Mouse (Mus musculus): ENCODE measurements at regions not wholly inside any gene's neighbourhood (a gene's known extent, or its start where the extent isn't known, plus 50 kb on each side); places are given as distances from the start of the nearest gene placed in this dataset.
A peak's percentile ranks its signal among the peaks of the same experiment; 100 is the strongest.

DNA sequence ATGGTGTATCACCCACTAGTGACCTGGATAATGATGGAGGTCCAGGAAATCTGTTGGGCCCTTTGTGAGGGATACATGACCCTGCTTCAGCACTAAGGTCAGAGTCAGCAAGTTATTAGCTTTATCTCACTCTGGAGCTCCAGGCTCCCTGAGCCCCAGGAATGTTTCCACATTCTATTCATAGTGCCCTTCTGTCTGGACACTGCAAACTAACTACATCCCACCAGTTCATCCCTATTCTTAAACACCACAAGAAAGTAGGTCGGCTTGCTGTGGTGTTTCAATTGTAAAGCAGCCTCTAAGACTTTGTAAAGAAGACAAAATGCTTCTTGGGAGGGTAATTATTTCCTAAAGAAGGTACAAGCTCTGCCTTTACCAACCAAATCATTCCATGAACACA lies 138.2 kb upstream of the Rims1 start:
- Histone ChIP-seq H3K9ac (ENCODE audit: low read length) (no peak overlapping the region), H3K27me3 (ENCODE audit: control insufficient read depth, insufficient read depth, low read depth, low read length) (no peaks in the 10 kb centered on the region), H3K27ac (ENCODE audit: low read length) (no peak overlapping the region), H3K4me2 (ENCODE audit: low read depth, low read length) (no peak overlapping the region), H3K9me3 (ENCODE audit: control insufficient read depth, low read length) (no peaks in the 10 kb centered on the region), H3K4me1 (replicated peaks; ENCODE audit: control insufficient read depth, insufficient read depth, low read length) (no peaks in the 10 kb centered on the region), H3K4me3 (ENCODE audit: low read length) (no peak overlapping the region), H3K36me3 (ENCODE audit: control insufficient read depth, insufficient read depth, low read length) (no peaks in the 10 kb centered on the region)
- WGBS: 55% methylated on average over 1 of the region's 1 CpGs
- ATAC-seq (ENCODE audit: low read depth): no peak

DNA sequence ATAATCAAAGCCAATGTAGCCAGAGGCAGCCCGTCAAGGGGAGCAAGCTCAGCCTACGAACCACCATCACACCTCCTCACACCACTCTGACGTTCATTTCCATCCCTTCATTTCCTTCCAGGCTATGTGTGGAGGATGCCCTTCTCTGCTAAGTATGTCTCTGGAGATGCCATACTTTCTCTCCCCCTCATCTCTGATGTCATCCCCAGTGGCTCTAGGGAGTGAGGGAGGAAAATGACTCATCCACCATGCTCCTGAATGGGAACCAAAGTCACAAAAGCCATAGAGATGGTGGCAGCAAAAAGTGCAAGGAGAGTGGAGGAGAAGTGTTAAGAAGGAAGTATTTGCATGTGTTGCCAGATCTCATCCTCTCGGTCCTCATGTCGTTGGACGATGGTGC lies 134.0 kb upstream of the Rims1 start:
- Histone ChIP-seq H3K27me3 (ENCODE audit: control insufficient read depth, insufficient read depth, low read depth, low read length) (no peaks in the 10 kb centered on the region), H3K27ac (ENCODE audit: low read length) (no peak overlapping the region), H3K9ac (ENCODE audit: low read length) (no peak overlapping the region), H3K9me3 (ENCODE audit: control insufficient read depth, low read length) (no peaks in the 10 kb centered on the region), H3K4me2 (ENCODE audit: low read depth, low read length) (no peak overlapping the region), H3K4me3 (ENCODE audit: low read length) (no peak overlapping the region), H3K4me1 (replicated peaks; ENCODE audit: control insufficient read depth, insufficient read depth, low read length) (no peaks in the 10 kb centered on the region), H3K36me3 (ENCODE audit: control insufficient read depth, insufficient read depth, low read length) (no peaks in the 10 kb centered on the region)
- ATAC-seq (ENCODE audit: low read depth): no peak
- 84% methylated on average over 6 of the region's 6 CpGs for whole genome bisulfite sequencing

DNA sequence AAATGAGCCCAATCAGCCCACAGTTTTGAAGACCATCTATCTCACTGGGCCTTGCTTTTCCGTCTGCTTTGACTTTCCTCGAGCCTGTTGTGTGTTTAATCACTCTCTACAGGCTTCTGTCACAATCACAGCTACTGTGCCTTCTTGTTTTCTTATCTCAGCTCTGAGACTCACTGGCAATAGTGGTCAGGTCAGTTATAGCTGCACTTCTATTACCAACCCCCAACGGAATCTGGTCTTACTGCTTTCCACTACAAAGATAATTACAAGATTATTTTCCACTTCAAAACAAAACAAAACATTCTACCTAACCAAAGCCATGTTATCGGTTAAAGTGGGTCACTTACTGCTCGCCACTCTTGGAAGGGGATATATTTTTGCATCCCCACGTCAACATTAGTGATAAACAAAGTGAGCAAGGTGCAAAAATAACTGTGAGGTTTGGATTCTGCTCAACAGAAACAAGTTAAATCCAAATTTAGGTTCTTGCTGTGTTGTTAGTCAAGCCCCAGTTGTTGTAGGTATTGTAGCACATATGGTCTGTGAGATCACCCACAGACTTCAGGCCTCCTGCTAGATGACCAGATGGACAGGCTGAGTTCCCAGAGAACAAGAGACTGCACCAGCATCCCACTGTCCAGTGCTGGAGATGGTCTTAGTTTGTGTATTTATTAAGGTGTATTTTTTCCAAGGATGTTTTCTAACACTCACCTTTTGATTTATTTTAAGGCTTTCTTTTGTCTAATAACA lies 125.5 kb upstream of the Rims1 start:
- 53% methylated on average over 6 of the region's 6 CpGs for WGBS
- Histone ChIP-seq H3K4me3 (ENCODE audit: low read length) (no peak overlapping the region), H3K36me3 (ENCODE audit: control insufficient read depth, insufficient read depth, low read length) (no peaks in the 10 kb centered on the region), H3K4me1 (replicated peaks; ENCODE audit: control insufficient read depth, insufficient read depth, low read length) (no peaks in the 10 kb centered on the region), H3K9me3 (ENCODE audit: control insufficient read depth, low read length) (no peaks in the 10 kb centered on the region), H3K27me3 (ENCODE audit: control insufficient read depth, insufficient read depth, low read depth, low read length) (no peaks in the 10 kb centered on the region), H3K27ac (ENCODE audit: low read length) (no peak overlapping the region), H3K4me2 (ENCODE audit: low read depth, low read length) (no peak overlapping the region), H3K9ac (ENCODE audit: low read length) (no peak overlapping the region)
- no peak for ATAC-seq (ENCODE audit: low read depth)

DNA sequence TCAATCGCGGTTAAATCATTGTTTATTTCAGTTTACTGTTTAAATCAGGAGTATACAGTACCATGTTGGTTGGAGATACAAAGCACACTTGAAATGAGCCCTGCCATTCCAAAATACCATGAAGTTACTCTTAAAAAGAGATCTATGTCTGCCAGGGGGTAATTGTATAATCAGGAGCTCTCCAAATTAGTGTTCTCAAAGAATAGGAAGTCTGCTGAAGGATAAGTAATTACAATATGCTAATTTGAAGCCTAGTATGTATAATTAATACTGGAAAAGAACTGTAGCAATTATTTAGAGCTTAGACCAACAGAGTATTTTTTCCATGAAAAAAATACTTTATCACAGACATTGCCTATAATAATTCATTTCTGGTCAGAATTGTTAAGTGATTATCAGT lies 97.2 kb upstream of the Rims1 start:
- H3K9ac ChIP-seq (ENCODE audit: low read length): no peak overlapping the region
- H3K36me3 ChIP-seq (ENCODE audit: control insufficient read depth, insufficient read depth, low read length): no peaks in the 10 kb centered on the region
- no peak for ATAC-seq (ENCODE audit: low read depth)
- H3K4me2 ChIP-seq (ENCODE audit: low read depth, low read length): no peak overlapping the region
- no peak overlapping the region for H3K4me3 ChIP-seq (ENCODE audit: low read length)
- H3K9me3 ChIP-seq (ENCODE audit: control insufficient read depth, low read length): no peaks in the 10 kb centered on the region
- H3K27me3 ChIP-seq (ENCODE audit: control insufficient read depth, insufficient read depth, low read depth, low read length): no peaks in the 10 kb centered on the region
- no peak overlapping the region for H3K27ac ChIP-seq (ENCODE audit: low read length)
- 85% methylated on average over 2 of the region's 2 CpGs for WGBS
- no peaks in the 10 kb centered on the region for H3K4me1 ChIP-seq (replicated peaks; ENCODE audit: control insufficient read depth, insufficient read depth, low read length)

DNA sequence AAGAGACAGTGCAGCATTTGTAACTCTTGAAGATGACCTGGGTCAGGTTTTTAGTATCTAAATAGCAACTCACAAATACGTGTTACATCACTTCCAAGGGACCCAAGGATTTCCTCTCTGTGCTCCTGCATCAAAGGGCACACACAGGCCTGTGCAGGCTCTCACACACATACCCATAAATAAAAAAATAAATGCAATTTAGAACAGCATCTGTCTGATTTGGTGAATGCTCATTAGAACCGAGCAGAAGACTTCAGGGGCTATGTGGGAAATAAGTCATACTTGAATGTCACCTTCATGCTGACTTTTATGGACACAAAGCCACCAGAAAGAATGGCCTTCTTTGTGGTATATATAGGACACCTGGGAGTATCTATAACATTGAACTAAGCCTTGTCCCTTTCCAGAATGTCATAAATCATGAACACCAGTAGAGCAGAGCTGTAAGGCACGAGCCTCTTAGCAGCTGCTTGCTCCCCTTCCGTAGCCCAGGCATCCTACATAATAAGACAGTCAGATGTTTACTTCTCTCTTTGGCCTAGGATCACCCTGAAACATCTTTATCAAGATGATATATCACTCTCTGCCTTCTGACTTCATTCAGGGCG lies 95.3 kb upstream of the Rims1 start:
- no peaks in the 10 kb centered on the region for H3K9me3 ChIP-seq (ENCODE audit: control insufficient read depth, low read length)
- no peak overlapping the region for H3K4me2 ChIP-seq (ENCODE audit: low read depth, low read length)
- no peaks in the 10 kb centered on the region for H3K36me3 ChIP-seq (ENCODE audit: control insufficient read depth, insufficient read depth, low read length)
- no peak overlapping the region for H3K9ac ChIP-seq (ENCODE audit: low read length)
- ATAC-seq (ENCODE audit: low read depth): no peak
- H3K4me3 ChIP-seq (ENCODE audit: low read length): no peak overlapping the region
- 57% methylated on average over 5 of the region's 5 CpGs for WGBS
- H3K27me3 ChIP-seq (ENCODE audit: control insufficient read depth, insufficient read depth, low read depth, low read length): no peaks in the 10 kb centered on the region
- H3K27ac ChIP-seq (ENCODE audit: low read length): no peak overlapping the region
- H3K4me1 ChIP-seq (replicated peaks; ENCODE audit: control insufficient read depth, insufficient read depth, low read length): no peaks in the 10 kb centered on the region

DNA sequence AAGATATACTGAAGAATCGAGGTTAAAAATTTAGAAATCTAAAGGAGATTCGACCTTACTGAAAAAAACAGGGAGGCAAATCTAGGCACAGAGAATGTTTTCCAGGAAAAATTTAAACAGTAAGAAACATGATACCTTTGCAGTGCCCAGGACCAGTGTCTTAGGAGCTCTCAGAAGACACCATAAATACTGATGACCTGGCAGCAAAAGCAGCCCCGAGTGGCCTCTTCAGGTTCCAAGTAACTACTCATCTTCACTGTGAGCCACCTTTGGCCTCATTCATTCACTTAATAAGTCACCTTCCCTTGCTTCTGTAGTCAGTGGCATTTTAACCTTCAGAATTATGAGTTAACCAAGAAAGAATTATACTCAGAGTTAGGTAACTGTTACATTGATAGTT lies 89.3 kb upstream of the Rims1 start:
- no peaks in the 10 kb centered on the region for H3K27me3 ChIP-seq (ENCODE audit: control insufficient read depth, insufficient read depth, low read depth, low read length)
- no peak overlapping the region for H3K4me3 ChIP-seq (ENCODE audit: low read length)
- no peak overlapping the region for H3K9ac ChIP-seq (ENCODE audit: low read length)
- ATAC-seq (ENCODE audit: low read depth): no peak
- H3K4me2 ChIP-seq (ENCODE audit: low read depth, low read length): no peak overlapping the region
- H3K9me3 ChIP-seq (ENCODE audit: control insufficient read depth, low read length): no peaks in the 10 kb centered on the region
- 46% methylated on average over 3 of the region's 3 CpGs for WGBS
- no peaks in the 10 kb centered on the region for H3K36me3 ChIP-seq (ENCODE audit: control insufficient read depth, insufficient read depth, low read length)
- no peak overlapping the region for H3K27ac ChIP-seq (ENCODE audit: low read length)
- H3K4me1 ChIP-seq (replicated peaks; ENCODE audit: control insufficient read depth, insufficient read depth, low read length): no peaks in the 10 kb centered on the region

DNA sequence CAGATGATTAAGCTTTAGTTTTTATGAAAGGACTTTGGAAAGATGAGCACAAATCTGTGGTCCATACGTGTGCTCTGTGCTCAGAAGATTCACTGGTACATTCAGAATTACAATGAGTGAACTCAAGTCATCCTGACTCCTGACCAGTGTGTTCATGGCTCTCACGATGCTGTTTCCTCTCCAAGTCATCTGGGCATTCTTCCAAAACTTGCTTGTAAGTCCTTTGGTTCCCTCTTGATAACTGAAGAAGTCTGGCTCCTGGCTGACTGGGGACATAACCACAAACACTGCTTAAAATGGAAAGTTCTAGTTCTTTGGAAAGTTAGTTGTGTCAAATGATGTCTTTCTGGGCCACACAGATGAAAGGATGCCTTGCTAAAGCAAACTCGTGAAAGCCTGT lies 57.2 kb upstream of the Rims1 start:
- Histone ChIP-seq H3K4me3 (ENCODE audit: low read length) (no peak overlapping the region), H3K4me2 (ENCODE audit: low read depth, low read length) (no peak overlapping the region), H3K27me3 (ENCODE audit: control insufficient read depth, insufficient read depth, low read depth, low read length) (no peaks in the 10 kb centered on the region), H3K36me3 (ENCODE audit: control insufficient read depth, insufficient read depth, low read length) (no peaks in the 10 kb centered on the region), H3K27ac (ENCODE audit: low read length) (no peak overlapping the region), H3K9me3 (ENCODE audit: control insufficient read depth, low read length) (no peaks in the 10 kb centered on the region), H3K4me1 (replicated peaks; ENCODE audit: control insufficient read depth, insufficient read depth, low read length) (no peaks in the 10 kb centered on the region), H3K9ac (ENCODE audit: low read length) (no peak overlapping the region)
- peak; percentile 51 for ATAC-seq (ENCODE audit: low read depth)
- 42% methylated on average over 3 of the region's 3 CpGs for WGBS

Measured in lung, embryonic 16.5 days (tissue).